Mouse (Mus musculus) ES-E14 (cell line): ENCODE measurements around the gene Olfr213.

Source experiments
- MAFK ChIP-seq: IDR thresholded peaks from 2 replicates; pipeline ENCODE4 v1.6.1; 2014; ENCODE audit warnings: mild to moderate bottlenecking, low read depth, low read length, inconsistent platforms; ENCODE audit not compliant: insufficient read depth
- ZC3H11A ChIP-seq: IDR thresholded peaks from 2 replicates; pipeline ENCODE4 v1.6.1; 2012; ENCODE audit warnings: low read depth, mild to moderate bottlenecking, inconsistent platforms, low read length, borderline replicate concordance
- ZNF384 ChIP-seq: IDR thresholded peaks from 2 replicates; pipeline ENCODE4 v1.6.1; 2012; ENCODE audit warnings: low read depth, low read length, inconsistent platforms

DNA sequence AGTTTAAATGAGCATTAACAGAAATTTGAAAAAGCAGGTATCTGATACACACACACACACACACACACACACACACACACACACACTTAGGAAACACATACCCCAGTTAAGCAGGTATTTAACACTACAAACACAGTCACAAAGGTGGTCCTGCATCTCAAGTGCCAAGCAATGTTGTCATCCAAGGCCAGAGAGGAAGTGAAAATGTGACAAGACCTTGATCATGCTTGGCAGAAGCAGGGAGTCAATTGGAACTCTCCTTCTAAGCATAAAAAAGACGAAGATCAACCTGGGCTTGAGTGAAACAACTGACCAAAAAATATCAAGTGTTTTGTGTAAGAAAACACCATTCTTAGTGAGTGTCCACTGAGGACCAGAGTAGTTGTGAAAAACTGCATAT is 42.3 kb upstream of the Olfr213 start:
- TF ChIP-seq ZC3H11A (no peak), MAFK (no peak), ZNF384 (no peak)
